Mouse (Mus musculus): ENCODE measurements around the gene Dcun1d3.

DNA sequence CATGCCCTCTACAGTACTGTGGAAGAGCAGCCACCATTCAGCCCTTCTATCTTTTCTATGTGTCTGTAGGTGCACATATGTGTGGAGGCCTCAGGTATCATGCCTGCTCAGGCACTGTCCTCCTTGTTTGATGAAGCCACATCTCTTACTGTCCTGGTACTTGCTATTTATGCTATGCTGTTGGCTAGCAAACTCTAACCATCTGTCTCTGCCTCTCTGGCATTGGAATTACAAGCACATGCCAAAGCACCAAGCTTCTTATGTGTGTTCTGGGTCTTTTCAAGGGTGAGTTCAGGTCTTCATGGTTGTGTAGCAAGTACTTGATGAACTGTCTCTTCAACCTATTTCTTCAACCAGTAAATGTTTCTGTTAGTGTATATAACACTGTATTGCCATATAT is 40.2 kb upstream of the Dcun1d3 start:
- TF ChIP-seq POLR2A (IDR thresholded peaks at IDR 0.05; ENCODE audit: borderline replicate concordance, low read depth, low read length): no peak
- no peak for TF ChIP-seq CTCF (IDR thresholded peaks at IDR 0.05; ENCODE audit: low read depth, low read length)
